Mouse (Mus musculus): ENCODE measurements at regions not wholly inside any gene's neighbourhood (a gene's known extent, or its start where the extent isn't known, plus 50 kb on each side); places are given as distances from the start of the nearest gene placed in this dataset.
A peak's percentile ranks its signal among the peaks of the same experiment; 100 is the strongest.

- DNase-seq: peak in 1 of 2 experiments; percentile 6
These were observed 1733.9 kb downstream of the Pcdh19 start for GRCm38 (mm10) chrX:131954851-131955250.
